Mouse (Mus musculus) forebrain, embryonic 14.5 days (tissue): ENCODE results near the gene Map3k5. TPM values are rescaled to one million over a fixed set of nuclear protein-coding genes. Genes with fewer than 3 reads are reported as not detected.
A peak's percentile ranks its signal among the peaks of the same experiment; 100 is the strongest.

ENCODE experiments used
- ATAC-seq: fragments of 200-750 bp; cut with Nextera tagmentation; 2 replicates; pipeline ENCODE4 v1.8.0; 2017; ENCODE audit warnings: mild to moderate bottlenecking, moderate library complexity
- DNase-seq: peaks from one replicate; pipeline ENCODE4 v3.0.0-alpha.2; 2015; ENCODE audit warnings: low spot score
- H3K27ac ChIP-seq: fragments of 300-500 bp; sonication (generic); 2 replicates; pipeline ENCODE4 v1.5.1; 2014; ENCODE audit warnings: low read depth, mild to moderate bottlenecking, control low read depth, low read length, moderate library complexity
- H3K27me3 ChIP-seq: fragments of 300-500 bp; sonication (generic); replicated peaks from 2 replicates; pipeline ENCODE4 v1.6.1; 2014; ENCODE audit warnings: low read length, control low read depth, mixed read lengths; ENCODE audit not compliant: control insufficient read depth, insufficient read depth
- H3K36me3 ChIP-seq: fragments of 300-500 bp; sonication (generic); 2 replicates; pipeline ENCODE4 v1.6.1; 2014; ENCODE audit warnings: low read length, control low read depth; ENCODE audit not compliant: control insufficient read depth, insufficient read depth
- H3K4me1 ChIP-seq: fragments of 300-500 bp; sonication (generic); 2 replicates; pipeline ENCODE4 v1.6.1; 2014; ENCODE audit warnings: antibody characterized with exemption, low read length, control low read depth; ENCODE audit not compliant: control insufficient read depth, insufficient read depth
- H3K4me2 ChIP-seq: fragments of 300-500 bp; sonication (generic); 2 replicates; pipeline ENCODE4 v1.6.1; 2014; ENCODE audit warnings: mild to moderate bottlenecking, control low read depth, low read length
- H3K4me3 ChIP-seq: fragments of 300-500 bp; sonication (generic); 2 replicates; pipeline ENCODE4 v1.5.1; 2014; ENCODE audit warnings: low read depth, low read length, control low read depth
- H3K9ac ChIP-seq: fragments of 300-500 bp; sonication (generic); 2 replicates; pipeline ENCODE4 v1.6.1; 2014; ENCODE audit warnings: mild to moderate bottlenecking, low read length, control low read depth, moderate library complexity
- H3K9me3 ChIP-seq: fragments of 300-500 bp; sonication (generic); replicated peaks from 2 replicates; pipeline ENCODE4 v1.6.1; 2016; ENCODE audit warnings: low read length, control low read depth, mixed read lengths; ENCODE audit not compliant: control insufficient read depth
- WGBS: fragments of 180-500 bp; shearing (Covaris S2); extraction: QIAGEN DNeasy Blood & Tissue Kit; methylation state at CpG from one replicate; pipeline ENCODE4 v1.1.7; 2014; 5-methylcytosine and 5-hydroxymethylcytosine counted together
- polyA plus RNA-seq: library from polyadenylated mRNA; unstranded; fragments of >200 nt; fragmentation: Nextera tagmentation; extraction: Ambion mirVana; gene quantifications from 2 replicates; pipeline ENCODE4 v1.2.1, GENCODE M21; 2014

Gene Map3k5
- polyA plus RNA-seq, 1 experiment from 2014 or later: 0.72 TPM

DNA sequence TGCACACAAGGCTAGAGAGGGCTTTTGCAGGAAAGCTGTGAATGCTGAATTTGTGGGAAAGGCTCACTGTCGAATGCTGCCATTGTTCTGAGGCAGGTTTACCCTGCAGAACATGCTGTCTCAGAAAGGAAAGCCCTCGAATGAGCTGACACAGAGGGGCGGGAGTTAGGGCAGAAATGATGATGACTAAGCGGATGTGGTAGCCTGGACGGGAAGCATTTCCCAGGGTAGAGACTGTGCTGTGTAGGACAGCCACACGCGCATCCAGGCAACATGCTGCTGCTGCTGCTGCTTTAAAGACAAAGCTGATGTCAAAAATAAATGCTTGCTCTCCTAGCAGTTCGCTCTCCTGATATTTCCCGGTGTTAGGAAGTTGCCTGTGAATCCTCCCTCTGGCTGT, 189.1 kb downstream of the Map3k5 start:
- Histone ChIP-seq H3K4me1 (no peaks in the 10 kb centered on the region), H3K27ac (no peak overlapping the region), H3K36me3 (no peaks in the 10 kb centered on the region), H3K4me3 (no peak overlapping the region), H3K27me3 (no peaks in the 10 kb centered on the region), H3K9me3 (no peaks in the 10 kb centered on the region), H3K4me2 (no peak overlapping the region), H3K9ac (no peak overlapping the region)
- DNase-seq (no peak), ATAC-seq (peak; percentile 55; the same call in 1 of the 2 replicates)
- 50% methylated on average over 9 of the region's 9 CpGs for WGBS

DNA sequence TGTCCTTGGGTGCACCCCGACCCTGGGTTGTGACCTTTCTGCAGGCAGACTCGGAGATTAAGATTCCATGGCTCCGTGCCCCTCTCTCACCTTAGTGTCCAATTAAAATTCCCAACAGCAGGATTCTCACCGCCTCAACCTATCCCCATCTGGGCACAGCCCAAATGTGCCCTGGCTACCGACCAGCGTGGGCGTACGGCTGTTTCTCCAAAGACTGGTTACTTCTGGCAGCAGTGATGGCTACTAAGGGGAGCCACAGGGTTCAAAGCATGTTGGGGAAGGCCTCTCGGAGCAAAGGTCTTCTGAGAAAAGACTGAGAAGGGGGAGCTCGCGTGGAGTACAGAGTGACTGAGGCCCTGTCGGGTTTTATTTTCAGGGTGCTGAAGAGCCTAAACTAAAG, 190.3 kb downstream of the Map3k5 start:
- Histone ChIP-seq H3K36me3 (no peaks in the 10 kb centered on the region), H3K4me2 (no peak overlapping the region), H3K9me3 (no peaks in the 10 kb centered on the region), H3K4me3 (no peak overlapping the region), H3K27me3 (no peaks in the 10 kb centered on the region), H3K9ac (no peak overlapping the region), H3K4me1 (no peaks in the 10 kb centered on the region), H3K27ac (no peak overlapping the region)
- WGBS: 81% methylated on average over 12 of the region's 12 CpGs
- ATAC-seq (no peak), DNase-seq (no peak)

DNA sequence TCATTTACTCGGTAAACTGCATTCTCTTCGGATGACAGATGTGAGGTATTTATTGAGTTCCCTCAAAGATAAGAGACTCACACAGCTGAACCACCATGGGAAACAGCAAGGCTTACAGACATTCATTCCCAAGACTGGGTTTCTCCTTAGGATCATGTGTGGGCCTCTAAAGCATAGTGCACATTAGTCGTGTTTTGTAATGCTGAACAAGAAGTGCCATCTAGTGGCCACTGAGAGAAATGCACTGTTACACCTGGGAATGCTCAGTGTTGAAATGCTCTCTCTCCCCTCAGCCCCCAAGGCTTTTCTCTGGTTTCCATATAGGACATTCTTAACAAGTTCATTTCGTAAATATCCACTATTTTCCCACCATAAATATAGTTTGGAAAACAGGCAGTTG, 191.0 kb downstream of the Map3k5 start:
- peak; percentile 83 for ATAC-seq
- Histone ChIP-seq H3K9me3 (no peaks in the 10 kb centered on the region), H3K9ac (no peak overlapping the region), H3K27me3 (no peaks in the 10 kb centered on the region), H3K36me3 (no peaks in the 10 kb centered on the region), H3K4me2 (no peak overlapping the region), H3K4me3 (no peak overlapping the region), H3K27ac (no peak overlapping the region), H3K4me1 (no peaks in the 10 kb centered on the region)
- WGBS: 53% methylated on average over 4 of the region's 4 CpGs
- peak; percentile 87 for DNase-seq

DNA sequence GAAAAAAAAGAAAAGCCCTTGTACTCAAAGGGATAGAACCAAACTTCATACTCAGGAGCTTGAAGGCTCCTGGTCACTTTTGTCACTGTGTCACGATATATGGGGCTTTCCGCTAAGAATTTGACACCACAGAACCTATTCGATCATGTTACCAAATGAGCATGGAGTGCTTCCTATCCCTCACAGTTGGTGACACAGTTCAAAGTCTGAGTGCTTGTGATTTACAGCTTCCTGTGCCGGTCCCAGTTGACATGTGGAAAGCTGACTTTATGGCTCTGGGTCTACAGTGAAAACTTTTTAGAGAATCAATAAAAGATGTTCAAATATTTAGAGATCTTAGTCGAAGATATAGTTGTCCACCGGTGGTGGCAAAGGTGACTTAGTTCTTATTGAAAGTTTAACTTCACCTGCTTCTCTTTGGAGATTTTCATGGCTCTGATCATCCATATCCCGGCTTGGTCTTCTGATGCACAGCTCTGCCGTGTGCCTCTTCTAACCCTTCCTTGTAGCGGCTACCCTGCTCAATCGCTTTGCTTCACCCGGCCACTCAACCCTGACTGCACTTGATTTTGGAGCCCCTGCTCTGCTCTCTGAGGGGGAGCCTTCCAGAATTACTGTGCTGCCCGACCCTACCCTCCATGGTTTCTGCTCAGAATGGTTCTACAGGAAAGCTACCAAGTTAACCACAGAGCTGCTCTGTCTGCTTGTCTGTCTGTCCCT, 198.8 kb downstream of the Map3k5 start:
- Histone ChIP-seq H3K4me1 (no peaks in the 10 kb centered on the region), H3K4me2 (no peak overlapping the region), H3K9ac (no peak overlapping the region), H3K27ac (no peak overlapping the region), H3K4me3 (no peak overlapping the region), H3K9me3 (no peaks in the 10 kb centered on the region), H3K27me3 (no peaks in the 10 kb centered on the region), H3K36me3 (no peaks in the 10 kb centered on the region)
- ATAC-seq (no peak), DNase-seq (no peak)
- WGBS: 92% methylated on average over 12 of the region's 12 CpGs

DNA sequence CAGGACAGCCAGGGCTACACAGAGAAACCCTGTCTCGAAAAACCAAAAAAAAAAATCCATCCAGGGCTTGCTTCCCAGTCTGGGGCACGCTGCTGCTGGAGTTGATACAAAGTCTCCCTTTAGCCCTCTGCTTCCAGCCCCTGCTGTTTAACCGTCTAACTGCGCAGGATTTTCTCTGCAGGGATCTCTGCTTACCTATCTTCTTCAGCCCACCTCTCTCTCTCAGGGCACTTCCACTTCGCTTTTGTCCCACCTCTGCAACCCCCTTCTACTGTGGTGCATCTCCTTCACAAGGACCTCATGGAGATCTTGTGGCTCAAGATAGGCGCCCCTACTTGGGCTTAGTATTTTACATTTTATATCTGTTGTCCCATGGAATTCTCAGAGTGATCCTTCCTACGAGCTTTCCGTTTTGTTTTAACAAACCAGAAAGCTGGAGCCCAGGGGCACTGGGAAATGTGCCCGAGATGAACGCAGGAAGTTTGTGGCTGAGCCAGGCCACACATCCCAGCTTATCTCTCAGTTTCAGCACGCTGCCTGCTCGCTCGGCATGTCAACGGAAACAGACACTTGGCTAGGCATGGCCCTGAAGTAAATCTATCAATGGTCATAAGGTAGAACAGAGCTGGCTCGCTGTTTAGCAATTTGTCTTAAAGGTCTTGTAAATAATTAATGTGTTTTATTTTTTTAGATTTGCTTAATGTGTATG, 201.2 kb downstream of the Map3k5 start:
- WGBS: 82% methylated on average over 15 of the region's 15 CpGs
- no peak for ATAC-seq
- Histone ChIP-seq H3K4me2 (no peak overlapping the region), H3K27me3 (no peaks in the 10 kb centered on the region), H3K4me3 (no peak overlapping the region), H3K36me3 (no peaks in the 10 kb centered on the region), H3K9ac (no peak overlapping the region), H3K9me3 (no peaks in the 10 kb centered on the region), H3K27ac (no peak overlapping the region), H3K4me1 (no peaks in the 10 kb centered on the region)
- DNase-seq: no peak

DNA sequence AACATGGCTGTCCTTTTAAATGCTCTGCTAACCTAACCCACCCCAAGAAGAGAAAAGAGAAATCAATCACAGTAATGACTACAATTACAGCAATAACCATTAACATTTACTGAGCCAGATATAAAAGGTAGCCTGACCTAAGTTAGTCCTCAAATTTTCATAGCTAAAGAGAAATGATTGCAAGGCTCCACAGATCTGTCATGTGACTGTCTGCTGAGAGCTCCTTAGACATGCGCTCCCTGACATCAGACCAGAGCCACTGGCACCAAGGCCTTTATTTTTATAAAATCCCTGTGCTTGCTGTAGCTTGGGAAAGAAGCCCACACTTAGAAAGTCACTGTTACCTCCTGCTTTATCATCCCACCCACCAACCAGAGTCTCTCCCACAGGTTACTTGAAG, 202.2 kb downstream of the Map3k5 start:
- no peaks in the 10 kb centered on the region for H3K36me3 ChIP-seq
- no peaks in the 10 kb centered on the region for H3K9me3 ChIP-seq
- no peak for ATAC-seq
- no peak overlapping the region for H3K4me3 ChIP-seq
- no peak overlapping the region for H3K27ac ChIP-seq
- H3K9ac ChIP-seq: no peak overlapping the region
- no peak for DNase-seq
- H3K27me3 ChIP-seq: no peaks in the 10 kb centered on the region
- H3K4me2 ChIP-seq: no peak overlapping the region
- H3K4me1 ChIP-seq: no peaks in the 10 kb centered on the region
- whole genome bisulfite sequencing: 100% methylated on average over 1 of the region's 1 CpGs

DNA sequence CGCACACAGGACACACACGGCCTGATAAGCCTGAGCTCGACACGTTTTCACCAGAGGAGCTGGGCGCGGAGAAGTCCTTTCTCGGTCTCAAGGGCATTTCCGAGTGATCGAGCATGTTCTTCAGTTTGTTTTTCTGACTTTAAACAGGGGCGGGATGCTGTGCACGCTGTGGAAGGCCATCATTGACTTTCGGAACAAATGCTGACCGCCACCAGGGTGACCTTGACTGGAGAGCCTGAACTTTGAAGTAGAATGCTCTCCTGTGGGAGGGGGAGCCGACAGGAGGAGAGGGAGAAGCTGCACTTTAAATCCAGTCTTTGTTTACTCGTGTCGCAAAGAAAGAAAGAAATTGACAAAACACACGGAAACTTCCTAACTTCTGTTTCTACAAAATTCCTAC, 207.1 kb downstream of the Map3k5 start:
- Histone ChIP-seq H3K27me3 (no peaks in the 10 kb centered on the region), H3K4me3 (no peak overlapping the region), H3K9ac (no peak overlapping the region), H3K9me3 (no peaks in the 10 kb centered on the region), H3K4me2 (no peak overlapping the region), H3K36me3 (no peaks in the 10 kb centered on the region), H3K4me1 (no peaks in the 10 kb centered on the region), H3K27ac (no peak overlapping the region)
- 73% methylated on average over 17 of the region's 17 CpGs for WGBS
- DNase-seq (no peak), ATAC-seq (no peak)

DNA sequence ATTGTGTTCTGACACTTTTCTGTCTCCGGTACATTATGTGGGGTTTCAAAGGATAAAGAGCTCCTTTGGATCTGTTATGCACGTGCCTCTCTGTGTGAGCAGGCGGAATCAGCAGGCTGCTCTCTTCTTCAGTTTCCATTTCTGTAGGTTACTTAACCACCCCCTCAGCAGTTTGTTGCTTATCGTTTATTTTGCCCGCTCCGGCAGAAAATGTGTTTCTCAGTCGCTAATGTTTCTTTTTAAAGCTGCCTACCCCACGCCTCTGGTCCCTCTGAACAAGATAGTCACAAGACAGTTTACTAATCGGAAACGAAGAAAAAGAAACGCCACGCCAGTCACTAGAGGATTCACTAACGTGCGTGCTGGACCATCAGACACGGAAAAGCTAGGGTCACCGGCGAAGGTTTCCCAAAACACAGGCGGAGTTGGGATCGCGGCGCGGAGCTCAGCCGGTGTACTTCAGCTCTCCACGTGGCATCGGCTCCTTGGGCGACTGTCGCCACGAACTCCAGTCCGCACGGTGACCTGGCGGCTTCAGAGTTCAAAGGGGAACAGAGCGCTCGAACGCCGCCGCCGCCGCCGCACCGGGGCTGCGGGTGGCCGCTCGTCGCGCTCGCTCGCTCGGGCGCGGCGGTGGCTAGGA, 214.0 kb downstream of the Map3k5 start, which contains the start of gene Map7:
Gene Map7, plus strand, starts transcription at position 342 of the 643 bp plus-strand sequence.
- no peak within 1 kb of the TSS for H3K27ac ChIP-seq

DNA sequence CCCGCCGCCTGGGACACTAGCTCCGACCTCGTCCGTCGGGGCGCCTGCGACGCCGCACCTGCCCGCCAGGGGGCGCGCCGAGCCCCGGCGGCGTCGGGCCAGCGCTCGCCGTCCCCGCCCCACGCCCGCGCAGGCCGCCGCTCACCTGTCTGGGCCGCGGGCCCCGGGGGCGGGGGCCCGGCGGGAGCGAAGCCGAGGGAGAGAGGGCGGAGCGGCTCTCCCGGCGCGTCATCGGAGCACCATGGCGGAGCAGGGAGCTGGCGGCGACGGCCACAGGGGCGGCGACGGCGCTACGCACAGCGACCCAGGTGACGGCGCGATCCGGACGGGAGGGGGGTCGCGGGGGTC, 214.5 kb downstream of the Map3k5 start:
- peak; percentile 80 for ATAC-seq
- Histone ChIP-seq H3K9ac (peak overlapping the region; percentile 63), H3K4me2 (peak overlapping the region; percentile 96), H3K36me3 (no peaks in the 10 kb centered on the region), H3K4me1 (0 out of 2 replicates have a peak, but pooled peaks cover 6% of the 10 kb centered on the region), H3K27me3 (peaks cover 23% of the 10 kb centered on the region), H3K9me3 (no peaks in the 10 kb centered on the region), H3K4me3 (peak overlapping the region; percentile 63), H3K27ac (no peak overlapping the region)
- DNase-seq: peak; percentile 30
- WGBS: 0% methylated on average over 31 of the region's 58 CpGs

More for the DNA sequence above, 214.0 kb downstream of the Map3k5 start, which contains the start of gene Map7:
- 5% methylated on average over 34 of the region's 51 CpGs for WGBS
- peak within 1 kb of the TSS; percentile 63 for H3K9ac ChIP-seq
- H3K4me1 ChIP-seq: 0 out of 2 replicates have a peak, but pooled peaks cover 6% of the 10 kb centered on the region
- peaks cover 23% of the 10 kb centered on the region for H3K27me3 ChIP-seq
- no peaks in the 10 kb centered on the region for H3K9me3 ChIP-seq
- H3K4me3 ChIP-seq: peak within 1 kb of the TSS; percentile 63
- no peaks in the 10 kb centered on the region for H3K36me3 ChIP-seq
- peak within 1 kb of the TSS; percentile 96 for H3K4me2 ChIP-seq
- ATAC-seq (no peak; the same call in none of the 2 replicates), DNase-seq (no peak)
